Mouse (Mus musculus) 416B (cell line): ENCODE measurements around the gene Rnd3.

Experiments
- DNase-seq: peaks from one replicate; pipeline ENCODE4 v3.0.0; 2011; ENCODE audit warnings: low read depth

Rnd3 gene

GRCm38 (mm10) chr2:51128090-51128489, 20.8 kb downstream of the Rnd3 start:
- no peak for DNase-seq

DNA sequence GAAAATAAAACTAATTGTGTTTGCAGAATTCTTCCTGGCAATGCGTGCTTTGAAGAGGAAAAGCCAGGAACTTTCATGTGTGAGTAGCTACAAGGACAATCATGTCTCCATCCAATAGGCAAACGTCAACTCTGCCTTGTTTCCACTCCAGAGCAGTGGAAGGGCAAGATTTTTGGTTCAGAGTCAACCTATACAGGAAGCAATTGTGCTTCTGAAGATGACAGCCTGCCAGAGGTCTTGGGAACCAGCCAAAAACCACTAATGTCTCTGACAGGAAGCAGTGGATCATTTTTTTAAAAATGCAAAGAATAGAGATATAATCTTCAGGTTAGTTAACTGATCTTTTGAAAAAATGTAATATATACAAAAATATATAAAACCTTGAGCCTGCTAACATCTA, 38.6 kb downstream of the Rnd3 start:
- DNase-seq, result peak; percentile 41

- no peak for DNase-seq
These were observed 40.3 kb downstream of the Rnd3 start for GRCm38 (mm10) chr2:51108631-51109030.

DNA sequence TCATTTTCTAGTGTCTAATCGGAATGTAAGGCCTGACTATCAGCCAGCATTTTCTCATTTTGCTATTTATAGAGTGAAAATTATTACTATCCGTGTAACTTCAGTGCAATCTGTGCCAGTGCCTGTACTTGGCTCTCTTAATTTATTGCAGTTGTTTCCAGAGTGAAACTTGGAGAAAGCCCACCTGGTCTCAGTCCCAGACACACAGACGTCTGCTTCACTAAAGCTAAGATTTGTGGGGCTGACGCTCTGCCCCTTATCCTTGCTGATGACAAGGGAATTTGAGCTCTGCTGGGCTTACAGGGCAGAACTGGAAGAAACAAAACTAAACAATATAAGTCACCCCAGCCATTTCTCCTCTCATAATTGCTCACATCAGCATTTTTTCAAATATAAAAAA, 47.7 kb downstream of the Rnd3 start:
- DNase-seq, result no peak

DNA sequence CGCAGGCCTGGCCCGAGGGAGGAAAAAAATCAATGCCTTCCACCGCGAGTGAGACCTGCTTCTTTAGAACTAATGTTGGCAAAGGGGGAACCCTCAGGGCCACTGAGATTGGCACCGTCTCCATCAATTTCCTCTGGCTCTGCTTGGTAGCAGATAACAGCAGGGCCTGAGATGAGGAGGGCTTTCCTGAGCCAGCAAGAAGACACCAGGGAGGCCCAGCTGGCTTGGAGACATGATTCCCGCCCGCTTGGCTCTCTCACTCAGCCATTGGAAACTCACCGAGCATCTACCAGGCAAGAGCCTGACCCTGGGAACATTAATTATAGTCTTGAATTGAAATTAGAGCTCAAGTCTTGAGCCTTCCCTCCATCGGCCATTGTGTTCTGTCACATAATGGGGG, 48.9 kb downstream of the Rnd3 start:
- no peak for DNase-seq

DNA sequence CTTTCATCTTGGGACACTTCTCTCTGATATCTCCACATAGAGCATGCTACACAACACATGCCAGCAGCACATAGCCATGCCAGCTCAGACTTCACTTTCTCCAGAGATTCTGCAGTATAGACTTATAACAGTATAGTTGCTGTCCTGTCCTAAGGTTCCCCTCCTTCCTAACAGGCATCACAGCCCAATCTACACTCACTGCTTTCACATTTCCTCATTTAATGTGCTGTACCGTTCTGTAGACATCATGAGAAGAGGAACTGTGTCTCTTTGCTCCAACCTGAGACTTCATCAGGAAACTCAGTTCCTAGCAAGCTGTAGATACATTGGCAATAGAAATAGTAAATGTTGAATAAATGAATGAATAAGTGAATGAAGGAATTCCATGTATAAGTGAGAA, 49.7 kb downstream of the Rnd3 start:
- DNase-seq, result no peak

GRCm38 (mm10) chr2:51090688-51091087, 58.2 kb downstream of the Rnd3 start:
- DNase-seq, result no peak

DNA sequence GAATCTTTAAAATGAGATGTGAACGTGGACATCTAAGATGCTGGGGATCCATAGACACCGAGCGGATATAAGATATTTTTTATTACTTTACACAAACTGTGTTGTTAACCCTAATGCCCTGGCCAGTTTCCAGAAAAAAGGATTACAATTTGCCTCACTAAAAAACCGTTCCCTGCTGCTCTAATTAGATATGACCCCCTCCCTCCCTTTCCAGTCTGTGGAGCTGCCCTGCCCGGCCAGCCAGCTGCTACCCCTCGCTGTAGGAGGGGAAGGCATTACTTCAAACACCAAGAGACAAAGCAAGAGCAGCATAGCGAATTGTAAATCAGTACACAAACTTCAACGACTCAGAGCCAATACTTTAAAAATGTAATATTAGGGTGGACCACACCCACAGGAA, 58.9 kb downstream of the Rnd3 start:
- DNase-seq, result no peak

DNA sequence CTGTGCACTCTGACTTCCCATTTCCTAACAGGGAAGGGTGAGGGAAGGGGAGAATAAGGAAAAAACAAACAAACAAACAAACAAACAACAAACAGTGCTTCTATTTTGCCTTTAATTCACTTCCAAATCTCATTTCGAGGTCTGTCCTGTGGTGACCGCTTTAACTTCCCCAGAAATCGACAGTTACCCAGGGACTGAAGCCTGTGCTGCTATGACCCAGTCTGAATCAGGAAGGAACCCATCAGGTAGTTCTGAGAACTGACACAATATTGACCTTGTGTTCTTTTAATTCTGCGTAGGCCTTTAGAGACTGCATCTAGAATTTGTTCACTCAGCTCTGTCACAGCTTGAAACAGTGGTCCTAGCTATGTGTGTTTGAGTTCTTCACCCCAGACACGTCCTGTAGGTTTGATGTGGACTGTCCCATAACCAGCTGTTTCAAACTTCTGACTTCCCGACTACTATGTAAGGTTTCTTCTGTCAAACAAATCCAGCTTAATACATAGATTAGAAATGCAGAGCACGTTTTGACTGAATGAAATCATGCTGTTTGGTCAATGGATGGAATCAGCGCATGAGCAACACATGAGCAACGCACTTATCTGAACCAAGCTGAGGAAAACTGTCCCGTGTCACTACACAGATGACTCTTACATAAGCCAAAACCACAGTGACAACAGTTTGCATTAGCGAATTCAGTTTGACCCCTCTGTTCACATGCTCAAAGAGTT, 59.9 kb downstream of the Rnd3 start:
- DNase-seq, result no peak

DNA sequence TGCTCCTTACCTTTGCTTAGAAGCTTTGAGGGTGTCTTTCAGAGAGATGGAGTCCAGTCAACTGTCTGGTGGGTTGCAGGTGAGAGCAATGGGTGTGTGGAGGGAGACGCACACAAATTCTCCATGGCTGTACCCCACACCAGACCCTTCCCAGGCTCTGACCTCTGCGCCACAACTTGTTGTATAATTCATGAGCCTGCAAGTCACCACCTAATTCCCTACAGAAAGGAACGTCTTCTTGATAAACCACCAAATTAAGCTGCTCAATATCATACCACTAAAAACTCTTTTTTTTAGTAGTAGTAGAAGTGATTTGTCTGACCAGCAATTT, 60.8 kb downstream of the Rnd3 start:
- no peak for DNase-seq

- no peak for DNase-seq
These were observed 61.4 kb downstream of the Rnd3 start for GRCm38 (mm10) chr2:51087307-51088122.

- DNase-seq, result no peak
These were observed 63.8 kb downstream of the Rnd3 start for GRCm38 (mm10) chr2:51085155-51085554.

GRCm38 (mm10) chr2:51082714-51083351, 66.1 kb downstream of the Rnd3 start:
- no peak for DNase-seq
